ENCODE assay signal across 14 mouse cellular contexts in the genomic region with DNA sequence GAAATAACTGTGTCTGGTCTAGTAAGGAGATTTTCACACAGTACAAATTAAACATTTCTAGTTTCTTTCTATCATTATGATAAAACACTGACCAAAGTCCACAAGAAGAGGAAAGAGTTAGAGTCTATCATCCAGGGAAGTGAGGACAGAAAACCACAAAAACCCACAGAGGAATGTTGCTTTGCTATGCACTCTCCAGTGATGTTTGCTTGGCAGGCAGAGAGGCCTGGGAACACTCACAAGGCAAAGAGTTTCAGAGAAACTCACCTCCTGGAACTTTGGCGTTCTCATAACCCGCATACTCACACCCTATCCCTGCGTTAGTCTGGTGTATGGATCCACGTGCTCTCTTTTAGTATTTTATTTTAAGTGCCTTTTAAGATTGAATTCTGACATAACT.
"Had no signal": no experiment of that assay in that cellular context is flagged by ENCODE, and none has a peak within 500 bp of the region (broad histone marks: within the 10 kb centered on the region; RNA-seq: fewer than 3 reads in every experiment).

No protein-coding gene starts in this region.

- DNase-seq: lung, embryonic 14.5 days; lung, postnatal 10 days; right cerebral cortex, postnatal 14 days; thymus, adult 2 months; thymus, postnatal 25 days had no signal

- H3K27ac ChIP-seq: kidney, postnatal 0 days; left cerebral cortex, adult 2 months; limb, embryonic 15.5 days; liver, embryonic 12.5 days; macrophage; midbrain, embryonic 15.5 days; stomach, embryonic 15.5 days had no signal

- H3K9ac ChIP-seq: limb, embryonic 15.5 days; liver, embryonic 12.5 days; lung, embryonic 14.5 days; midbrain, embryonic 15.5 days; stomach, embryonic 15.5 days had no signal

- H3K9me3 ChIP-seq: limb, embryonic 15.5 days; liver, embryonic 12.5 days; megakaryocyte, embryonic 14.5 days; midbrain, embryonic 15.5 days; stomach, embryonic 15.5 days had no signal

- H3K27me3 ChIP-seq: limb, embryonic 15.5 days; liver, embryonic 12.5 days; megakaryocyte, embryonic 14.5 days; midbrain, embryonic 15.5 days; stomach, embryonic 15.5 days had no signal

- H3K4me2 ChIP-seq: limb, embryonic 15.5 days; liver, embryonic 12.5 days; lung, embryonic 14.5 days; midbrain, embryonic 11.5 days; midbrain, embryonic 15.5 days; stomach, embryonic 15.5 days had no signal

- H3K4me1 ChIP-seq: limb, embryonic 15.5 days; liver, embryonic 12.5 days; megakaryocyte, embryonic 14.5 days; midbrain, embryonic 15.5 days; stomach, embryonic 15.5 days had no signal

- ATAC-seq: liver, embryonic 12.5 days; midbrain, embryonic 15.5 days had no signal

- H3K4me3 ChIP-seq: left cerebral cortex, adult 2 months; limb, embryonic 15.5 days; liver, embryonic 12.5 days; megakaryocyte, embryonic 14.5 days; midbrain, embryonic 15.5 days; stomach, embryonic 15.5 days had no signal

- H3K36me3 ChIP-seq: limb, embryonic 15.5 days; liver, embryonic 12.5 days; midbrain, embryonic 15.5 days; stomach, embryonic 15.5 days had no signal
